Mouse (Mus musculus) cerebellum, adult 8-10 months (tissue): ENCODE data around the gene Armc12.

Source experiments
- DNase-seq: peaks from one replicate; pipeline ENCODE4 v3.0.0; 2022

The Armc12 gene

GRCm38 (mm10) chr17:28513844-28514243, 16.8 kb upstream of the Armc12 start:
- no peak for DNase-seq

- DNase-seq: no peak
Observed at GRCm38 (mm10) chr17:28514555-28514954, 16.1 kb upstream of the Armc12 start.

- DNase-seq: no peak
Observed at GRCm38 (mm10) chr17:28515431-28516341, 14.9 kb upstream of the Armc12 start.

DNA sequence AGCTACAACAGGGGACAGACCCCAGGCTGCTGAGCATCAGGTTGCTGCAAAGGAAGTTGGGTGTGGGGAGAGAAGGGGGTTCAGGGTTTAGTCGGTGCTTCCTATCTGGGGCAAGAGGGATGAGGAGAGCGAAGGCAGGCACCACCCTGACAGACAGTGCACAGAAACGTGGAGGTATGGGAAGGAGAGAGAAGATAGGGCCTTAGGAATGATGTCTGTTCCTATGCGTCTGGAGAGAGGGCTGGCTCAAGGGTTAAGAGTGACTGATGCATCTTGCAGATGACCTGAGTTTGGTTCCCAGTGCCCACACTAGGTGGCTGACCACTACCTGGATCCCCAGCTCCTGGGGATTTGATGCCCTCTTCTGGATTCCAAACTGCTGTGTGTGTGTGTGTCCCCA, 13.7 kb upstream of the Armc12 start:
- no peak for DNase-seq

- no peak for DNase-seq
Observed at GRCm38 (mm10) chr17:28517441-28517955, 13.1 kb upstream of the Armc12 start, which contains the start of gene Fkbp5. Fkbp5 (minus strand) TSS chr17:28517527.

DNA sequence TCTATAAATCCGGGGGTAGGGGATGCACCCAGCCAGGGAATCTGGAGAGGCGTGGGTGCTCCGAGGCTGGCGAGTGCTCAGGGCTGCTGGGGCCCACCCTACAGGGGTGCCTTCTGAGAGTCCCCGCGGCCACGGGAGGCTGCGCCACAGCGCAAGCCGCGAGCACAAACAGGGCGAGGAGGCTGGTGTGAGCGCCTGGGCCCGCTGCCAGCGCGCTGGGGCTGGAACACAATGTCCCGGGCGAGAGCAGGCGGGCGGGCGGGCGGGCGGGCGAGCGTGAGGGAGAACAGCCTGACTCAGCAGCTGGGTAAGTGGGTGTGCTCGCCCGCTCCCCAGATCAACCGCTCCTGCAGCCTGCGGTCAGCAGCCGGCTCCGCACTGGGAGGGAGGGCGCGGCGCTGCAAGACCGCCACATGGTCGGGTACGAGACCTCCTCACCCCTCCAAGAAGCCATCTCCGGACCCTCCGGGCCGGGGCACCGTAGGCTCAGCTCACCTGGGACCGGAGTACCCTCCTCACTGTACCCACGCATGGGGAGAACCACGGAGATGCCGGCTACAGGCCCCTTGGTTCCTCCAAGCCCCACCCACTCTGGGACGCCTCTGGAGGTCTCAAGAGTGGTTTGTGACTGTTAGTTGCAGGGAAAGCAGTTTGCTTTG, 12.5 kb upstream of the Armc12 start:
- peak; percentile 76 for DNase-seq

- DNase-seq: peak; percentile 10
Observed at GRCm38 (mm10) chr17:28518615-28519071, 12.0 kb upstream of the Armc12 start.

GRCm38 (mm10) chr17:28519827-28520226, 10.8 kb upstream of the Armc12 start:
- no peak for DNase-seq

GRCm38 (mm10) chr17:28520561-28520960, 10.0 kb upstream of the Armc12 start:
- DNase-seq: no peak

DNA sequence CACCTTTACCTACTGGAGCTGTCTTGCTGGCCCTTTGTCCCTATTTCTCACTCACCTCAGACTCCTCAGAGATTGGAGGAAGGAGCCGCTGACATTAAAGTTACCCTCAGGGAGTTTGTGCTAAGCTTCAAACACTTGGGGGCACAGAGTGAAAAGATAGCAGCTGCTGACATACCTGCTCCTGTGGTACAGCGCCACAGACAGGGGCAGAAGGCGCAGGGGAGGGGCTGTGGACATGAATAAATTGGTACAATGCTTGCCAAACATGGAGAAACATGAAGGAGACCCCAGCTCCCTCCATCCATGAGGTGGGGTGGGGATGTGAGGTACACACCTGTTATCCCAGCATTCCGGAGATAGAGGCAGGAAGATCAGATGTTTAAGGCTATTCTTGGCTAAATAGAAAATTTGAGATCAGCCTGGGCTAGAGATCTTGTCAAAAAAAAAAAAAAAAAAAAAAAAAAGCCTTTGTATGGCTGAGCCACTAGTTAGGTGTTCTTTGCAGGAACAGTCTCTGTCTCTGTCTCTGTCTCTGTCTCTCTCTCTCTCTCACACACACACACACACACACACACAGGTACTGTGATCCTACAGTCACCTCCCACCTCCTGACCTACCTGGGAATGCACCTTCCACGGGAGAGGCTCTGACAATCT, 9.4 kb upstream of the Armc12 start:
- DNase-seq: no peak

DNA sequence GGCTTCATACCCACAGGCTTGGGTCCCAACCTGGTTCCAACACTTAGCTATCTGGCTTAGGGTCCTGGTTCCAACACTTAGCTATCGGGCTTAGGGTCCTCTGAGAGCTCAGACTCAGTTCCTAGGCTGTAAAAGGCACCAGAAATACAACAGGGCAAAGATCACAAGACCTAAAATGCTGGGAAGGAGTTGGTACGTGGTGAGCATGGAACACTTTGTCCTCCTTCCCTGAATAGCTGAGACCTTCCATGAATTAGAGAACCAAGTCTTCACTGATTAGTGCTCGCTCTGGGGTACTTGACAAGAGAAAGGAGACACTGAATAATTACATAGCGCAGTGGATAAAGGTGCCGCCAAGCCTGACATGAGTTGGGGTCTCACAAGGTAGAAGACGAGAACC, 8.7 kb upstream of the Armc12 start:
- no peak for DNase-seq

DNA sequence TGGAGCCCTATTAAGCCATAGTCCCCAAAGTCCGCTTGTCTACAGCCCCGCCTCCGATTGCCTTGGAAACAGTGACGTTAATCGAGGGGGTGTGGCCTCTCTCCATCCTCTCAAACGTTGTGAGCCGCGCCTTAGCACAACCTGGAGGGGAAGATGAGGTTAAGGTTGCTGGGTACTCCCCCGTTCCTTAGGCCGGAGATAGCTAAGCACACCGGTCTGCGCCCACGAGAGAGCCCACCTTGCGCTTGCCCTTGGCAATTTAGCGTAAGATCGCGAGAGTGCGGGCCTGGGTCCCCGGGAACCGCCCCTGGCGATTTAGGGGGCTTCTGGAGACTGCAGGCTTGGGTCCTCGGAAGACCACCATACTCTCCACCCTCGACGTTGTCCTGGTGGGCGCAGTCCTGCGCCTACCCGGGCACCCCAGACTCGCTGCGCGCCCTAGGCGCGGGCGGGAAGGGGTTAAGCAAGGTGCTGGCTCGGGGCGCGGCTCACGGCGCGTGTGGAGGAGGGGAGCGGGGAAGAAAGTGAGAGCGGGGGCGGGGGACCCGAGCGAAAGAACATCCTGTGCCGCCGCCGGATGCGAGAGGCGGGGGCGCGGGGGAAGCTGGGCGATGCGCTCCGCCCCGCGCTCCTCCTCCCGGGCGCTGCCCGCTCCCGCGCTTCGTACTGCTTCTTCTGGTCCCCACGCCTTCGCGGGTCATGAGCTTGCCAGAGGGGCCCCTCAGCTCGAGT, 7.8 kb upstream of the Armc12 start:
- DNase-seq: peak; percentile 91

GRCm38 (mm10) chr17:28523355-28524008, 7.1 kb upstream of the Armc12 start:
- DNase-seq: no peak

- DNase-seq: peak; percentile 22
Observed at GRCm38 (mm10) chr17:28524009-28524695, 6.5 kb upstream of the Armc12 start.

GRCm38 (mm10) chr17:28524831-28525430, 5.7 kb upstream of the Armc12 start:
- DNase-seq: no peak

GRCm38 (mm10) chr17:28527184-28528042, 3.2 kb upstream of the Armc12 start:
- DNase-seq: no peak

- DNase-seq: peak; percentile 79
Observed at GRCm38 (mm10) chr17:28528043-28528351, 2.6 kb upstream of the Armc12 start.

DNA sequence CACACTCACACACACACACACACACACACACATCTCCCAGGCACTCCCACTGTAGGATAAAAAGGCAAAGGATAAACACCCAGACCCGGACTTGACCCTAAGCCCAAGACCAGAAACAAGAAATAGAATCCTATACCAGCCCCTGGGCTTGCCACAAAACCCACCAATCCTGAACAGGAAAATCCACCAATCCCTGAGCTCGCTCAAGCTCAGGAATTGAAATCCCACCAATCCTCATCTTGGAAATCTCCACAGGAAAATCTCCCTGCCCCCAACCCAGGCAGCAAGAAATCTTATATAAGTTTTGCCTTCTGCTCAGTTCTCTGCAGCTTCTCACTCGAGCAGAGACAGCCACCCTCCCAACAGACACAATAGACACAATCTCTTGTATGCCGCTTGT, 1.5 kb upstream of the Armc12 start:
- DNase-seq: no peak

- DNase-seq: no peak
Observed at GRCm38 (mm10) chr17:28531946-28532345, 1.3 kb downstream of the Armc12 start.

- no peak for DNase-seq
Observed at GRCm38 (mm10) chr17:28532557-28532956, 2.0 kb downstream of the Armc12 start.
